Mouse (Mus musculus) gastrocnemius, postnatal 36 days (tissue): ENCODE data around the gene Ssty1. TPM values are rescaled to one million over a fixed set of nuclear protein-coding genes. Genes with fewer than 3 reads are reported as not detected.
"Not testable (repeated sequence)": the region's sequence is repeated elsewhere in the genome, so short reads cannot be mapped to it uniquely, and the experiment has no call there.

ENCODE experiments used
- DNase-seq, 2 experiments: peaks; one replicate each; pipeline ENCODE4 v3.0.0; 2022
- intact Hi-C: fragments of 180-260 bp; cut with DNase I; formaldehyde crosslinking; loops from one replicate; pipeline ENCODE4 v1.15.1; 2025
- long read RNA-seq, 2 experiments: library from polyadenylated mRNA; stranded (forward); transcript quantifications; one replicate each; pipeline ENCODE4 v2.0.0; 2021
- total RNA-seq, 2 experiments: library from RNA; stranded (reverse); gene quantifications; 2 replicates each; pipeline ENCODE4 v1.2.3; 2021

Gene Ssty1
- total RNA-seq: not detected
- long read RNA-seq, experiment 1: 0 reads
- long read RNA-seq, experiment 2: 0 reads

- intact Hi-C loops, DNase-seq: not testable (repeated sequence)
These were observed at the start of gene Ssty1 for GRCm38 (mm10) chrY:18088816-18089215. Ssty1 (plus strand) TSS chrY:18089116.

- intact Hi-C loops, DNase-seq: not testable (repeated sequence)
These were observed 27.2 kb upstream of the Ssty1 start, which contains the start of gene Gm21764 for GRCm38 (mm10) chrY:18061712-18062111. Gm21764 (minus strand) TSS chrY:18061812.

Other genes starting within 250 kb of the Ssty1 start
- gene Gm21904, start 242.8 kb upstream of the Ssty1 start, total RNA-seq: not detected
- not detected for gene Gm20772, start 214.4 kb upstream of the Ssty1 start, total RNA-seq
- gene Gm20831, start 214.4 kb upstream of the Ssty1 start, total RNA-seq: not detected
- gene Srsy, start 151.8 kb upstream of the Ssty1 start, total RNA-seq: not detected
- not detected for gene Gm21764, start 27.3 kb upstream of the Ssty1 start, total RNA-seq